Mouse (Mus musculus) MEL (cell line): ENCODE data around the gene Ntn4. TPM values are rescaled to one million over a fixed set of nuclear protein-coding genes. Genes with fewer than 3 reads are reported as not detected.
A peak's percentile ranks its signal among the peaks of the same experiment; 100 is the strongest.

Experiments
- DNase-seq: peaks from one replicate; pipeline ENCODE4 v3.0.0; 2011; ENCODE audit warnings: low read depth, low spot score
- H3K27ac ChIP-seq: 2 replicates; pipeline ENCODE4 v1.5.1; 2012; ENCODE audit warnings: low read depth, mild to moderate bottlenecking, control low read depth, low read length, moderate library complexity; ENCODE audit not compliant: control insufficient read depth
- H3K27me3 ChIP-seq, 2 experiments: fragments of 150-350 bp in 1 of 2; sonication (generic) in 1 of 2; 2 replicates each; pipeline ENCODE4 v1.6.1; 2012; ENCODE audit warnings: low read length in 2 of 2, mild to moderate bottlenecking in 2 of 2, improper control_type of control experiment in 1 of 2, moderate library complexity in 1 of 2; ENCODE audit not compliant: insufficient read depth in 2 of 2, control insufficient read depth in 1 of 2
- H3K36me3 ChIP-seq, 2 experiments: 2 replicates each; pipeline ENCODE4 v1.6.1; 2012 to 2014; ENCODE audit warnings: low read length in 2 of 2, improper control_type of control experiment in 1 of 2, inconsistent platforms in 1 of 2, mild to moderate bottlenecking in 1 of 2; ENCODE audit not compliant: insufficient read depth in 2 of 2, control insufficient read depth in 1 of 2
- H3K4me1 ChIP-seq, 2 experiments: fragments of 150-350 bp in 1 of 2; sonication (generic) in 1 of 2; 2 replicates each; pipeline ENCODE4 v1.6.1; 2012; ENCODE audit warnings: low read length in 2 of 2, improper control_type of control experiment in 1 of 2, mild to moderate bottlenecking in 1 of 2; ENCODE audit not compliant: insufficient read depth in 2 of 2, control insufficient read depth in 1 of 2
- H3K4me3 ChIP-seq, 2 experiments: fragments of 150-350 bp in 1 of 2; sonication (generic) in 1 of 2; 2 replicates each; pipeline ENCODE4 v1.5.1; 2012; ENCODE audit warnings: low read depth in 2 of 2, low read length in 2 of 2, mild to moderate bottlenecking in 2 of 2, moderate library complexity in 2 of 2, control low read depth in 1 of 2, improper control_type of control experiment in 1 of 2; ENCODE audit not compliant: control insufficient read depth in 1 of 2, insufficient read depth in 1 of 2
- H3K79me2 ChIP-seq: 2 replicates; pipeline ENCODE4 v1.6.1; 2012; ENCODE audit warnings: mild to moderate bottlenecking, low read length, moderate library complexity; ENCODE audit not compliant: control insufficient read depth, poor library complexity, insufficient read depth
- H3K9ac ChIP-seq: 2 replicates; pipeline ENCODE4 v1.6.1; 2012; ENCODE audit warnings: low read depth, mild to moderate bottlenecking, control low read depth, low read length, moderate library complexity; ENCODE audit not compliant: control insufficient read depth, poor library complexity, severe bottlenecking
- H3K9me3 ChIP-seq: fragments of 150-350 bp; sonication (generic); replicated peaks from 2 replicates; pipeline ENCODE4 v1.6.1; 2012; ENCODE audit warnings: mild to moderate bottlenecking, low read length, improper control_type of control experiment, moderate library complexity; ENCODE audit not compliant: insufficient read depth
- CHD1 ChIP-seq: IDR thresholded peaks from 2 replicates; pipeline ENCODE4 v1.6.1; 2012; ENCODE audit warnings: low read depth, mild to moderate bottlenecking, inconsistent platforms, low read length, improper control_type of control experiment
- CHD2 ChIP-seq: IDR thresholded peaks from 2 replicates; pipeline ENCODE4 v1.6.1; 2011; ENCODE audit warnings: low read length, improper control_type of control experiment
- E2F4 ChIP-seq: IDR thresholded peaks from 2 replicates; pipeline ENCODE4 v1.6.1; 2011; ENCODE audit warnings: low read depth, low read length, improper control_type of control experiment, borderline replicate concordance
- ELF1 ChIP-seq: IDR thresholded peaks from 2 replicates; pipeline ENCODE4 v1.6.1; 2014; ENCODE audit warnings: low read depth, mild to moderate bottlenecking, inconsistent platforms, low read length, improper control_type of control experiment, moderate library complexity
- ETS1 ChIP-seq: IDR thresholded peaks from 2 replicates; pipeline ENCODE4 v1.6.1; 2012; ENCODE audit warnings: low read depth, mild to moderate bottlenecking, inconsistent platforms, low read length, improper control_type of control experiment, moderate library complexity
- GATA1 ChIP-seq: IDR thresholded peaks from 2 replicates; pipeline ENCODE4 v1.6.1; 2011; ENCODE audit warnings: low read depth, low read length, improper control_type of control experiment
- HCFC1 ChIP-seq: IDR thresholded peaks from 2 replicates; pipeline ENCODE4 v1.6.1; 2012; ENCODE audit warnings: low read depth, mild to moderate bottlenecking, inconsistent platforms, low read length, improper control_type of control experiment, moderate library complexity
- JUND ChIP-seq: IDR thresholded peaks from 2 replicates; pipeline ENCODE4 v1.6.1; 2011; ENCODE audit warnings: low read depth, mild to moderate bottlenecking, improper control_type of control experiment, low read length
- MEF2A ChIP-seq: IDR thresholded peaks from 2 replicates; pipeline ENCODE4 v1.6.1; 2014; ENCODE audit warnings: low read depth, mild to moderate bottlenecking, inconsistent platforms, low read length, improper control_type of control experiment; ENCODE audit not compliant: poor library complexity, insufficient replicate concordance, severe bottlenecking; ENCODE audit errors: extremely low read depth
- MXI1 ChIP-seq: IDR thresholded peaks from 2 replicates; pipeline ENCODE4 v1.6.1; 2011; ENCODE audit warnings: mild to moderate bottlenecking, low read depth, low read length, improper control_type of control experiment
- MYB ChIP-seq: IDR thresholded peaks from 2 replicates; pipeline ENCODE4 v1.6.1; 2011; ENCODE audit warnings: mild to moderate bottlenecking, low read depth, low read length, improper control_type of control experiment
- MYC ChIP-seq: IDR thresholded peaks from 2 replicates; pipeline ENCODE4 v1.6.1; 2011; ENCODE audit warnings: low read depth, mild to moderate bottlenecking, low read length, improper control_type of control experiment, moderate library complexity
- NRF1 ChIP-seq: IDR thresholded peaks from 2 replicates; pipeline ENCODE4 v1.6.1; 2014; ENCODE audit warnings: low read depth, mild to moderate bottlenecking, inconsistent platforms, low read length, improper control_type of control experiment, moderate library complexity; ENCODE audit not compliant: poor library complexity, insufficient read depth, severe bottlenecking
- POLR2AphosphoS2 ChIP-seq: IDR thresholded peaks from 2 replicates; pipeline ENCODE4 v1.6.1; 2011; ENCODE audit warnings: low read length, improper control_type of control experiment
- POLR2AphosphoS5 ChIP-seq: IDR thresholded peaks from 2 replicates; pipeline ENCODE4 v1.6.1; 2012; ENCODE audit warnings: low read depth, borderline replicate concordance, mild to moderate bottlenecking, inconsistent platforms, low read length, moderate library complexity, mixed read lengths
- RAD21 ChIP-seq: IDR thresholded peaks from 2 replicates; pipeline ENCODE4 v1.6.1; 2011; ENCODE audit warnings: mild to moderate bottlenecking, low read depth, low read length, improper control_type of control experiment
- TAL1 ChIP-seq: IDR thresholded peaks from 2 replicates; pipeline ENCODE4 v1.6.1; 2012; ENCODE audit warnings: mild to moderate bottlenecking, inconsistent platforms, low read length, moderate library complexity, mixed read lengths
- USF2 ChIP-seq, 2 experiments: IDR thresholded peaks; 2 replicates each; pipeline ENCODE4 v1.6.1; 2011 to 2012; ENCODE audit warnings: improper control_type of control experiment in 2 of 2, low read length in 2 of 2, borderline replicate concordance in 1 of 2, inconsistent platforms in 1 of 2, low read depth in 1 of 2, mild to moderate bottlenecking in 1 of 2; ENCODE audit not compliant: insufficient read depth in 1 of 2
- ZKSCAN1 ChIP-seq: IDR thresholded peaks from 2 replicates; pipeline ENCODE4 v1.6.1; 2012; ENCODE audit warnings: low read depth, mild to moderate bottlenecking, inconsistent platforms, low read length, improper control_type of control experiment, moderate library complexity
- ZMIZ1 ChIP-seq: IDR thresholded peaks from 2 replicates; pipeline ENCODE4 v1.6.1; 2012; ENCODE audit warnings: low read depth, mild to moderate bottlenecking, inconsistent platforms, low read length, improper control_type of control experiment, moderate library complexity
- ZNF384 ChIP-seq: IDR thresholded peaks from 2 replicates; pipeline ENCODE4 v1.6.1; 2012; ENCODE audit warnings: low read depth, mild to moderate bottlenecking, inconsistent platforms, low read length, improper control_type of control experiment
- polyA plus RNA-seq, 2 experiments: library from polyadenylated mRNA; stranded (reverse) in 1 of 2; unstranded in 1 of 2; fragments of >175 nt in 1 of 2; fragments of >200 nt in 1 of 2; gene quantifications; 2 replicates each; pipeline versions ENCODE4 v1.2.1 to v1.2.4; 2012; ENCODE audit warnings: low replicate concordance in 2 of 2, low read depth in 1 of 2; ENCODE audit not compliant: insufficient read length in 2 of 2, insufficient read depth in 1 of 2, missing spikeins in 1 of 2
- total RNA-seq: library from RNA; depleted of rRNA; stranded (reverse); fragments of 300-350 nt; gene quantifications from 2 replicates; pipeline ENCODE4 v1.2.3, GENCODE M21; 2012

The Ntn4 gene
- total and polyA plus RNA-seq, 3 experiments: not detected

- Histone ChIP-seq H3K79me2 (no peaks in the 10 kb centered on the region), H3K4me3 (no peak overlapping the region)
- TF ChIP-seq GATA1 (no peak), ZNF384 (0 out of 2 replicates have a peak, but pooled peaks have one; percentile 30), HCFC1 (no peak), CHD1 (no peak)
- TF ChIP-seq, all 39 proteins: peak for 1
- Histone ChIP-seq H3K27me3 (peaks cover 3 to 5% of the 10 kb centered on the region in 2 experiments; a peak in 3 of 4 replicates), H3K27ac (no peak overlapping the region), H3K36me3 (no peaks in the 10 kb centered on the region), H3K9ac (no peak overlapping the region), H3K4me1 (no peaks in the 10 kb centered on the region), H3K9me3 (no peaks in the 10 kb centered on the region)
- DNase-seq: no peak
These were observed 21.0 kb downstream of the Ntn4 start for GRCm38 (mm10) chr10:93661348-93661991.

- no peak for DNase-seq
- TF ChIP-seq MYC (no peak), ETS1 (no peak), ZKSCAN1 (no peak), CHD2 (no peak), NRF1 (no peak), JUND (no peak), MXI1 (no peak)
- TF ChIP-seq, all 39 proteins: peak for 0
- Histone ChIP-seq H3K9me3 (no peaks in the 10 kb centered on the region), H3K4me1 (no peaks in the 10 kb centered on the region), H3K9ac (no peak overlapping the region), H3K27ac (no peak overlapping the region), H3K36me3 (no peaks in the 10 kb centered on the region), H3K27me3 (peaks cover 3 to 5% of the 10 kb centered on the region in 2 experiments; a peak in 3 of 4 replicates), H3K4me3 (no peak overlapping the region), H3K79me2 (no peaks in the 10 kb centered on the region)
These were observed 21.5 kb downstream of the Ntn4 start for GRCm38 (mm10) chr10:93662018-93662417.

GRCm38 (mm10) chr10:93666222-93666621, 25.7 kb downstream of the Ntn4 start:
- Histone ChIP-seq H3K36me3 (no peaks in the 10 kb centered on the region; a peak in 1 of 4 replicates), H3K27me3 (peaks cover 3 to 7% of the 10 kb centered on the region in 2 experiments; a peak in 3 of 4 replicates), H3K4me1 (no peaks in the 10 kb centered on the region), H3K9me3 (no peaks in the 10 kb centered on the region), H3K79me2 (no peaks in the 10 kb centered on the region), H3K27ac (no peak overlapping the region), H3K4me3 (no peak overlapping the region), H3K9ac (no peak overlapping the region)
- DNase-seq: peak; percentile 26
- TF ChIP-seq ELF1: no peak
- no peak for TF ChIP-seq POLR2AphosphoS5
- TF ChIP-seq TAL1: no peak
- TF ChIP-seq MEF2A: no peak
- TF ChIP-seq ZNF384: no peak
- TF ChIP-seq JUND: no peak
- no peak for TF ChIP-seq MYC
- no peak for TF ChIP-seq MYB
- TF ChIP-seq E2F4: no peak
- TF ChIP-seq CHD2: no peak
- no peak for TF ChIP-seq POLR2AphosphoS2
- TF ChIP-seq USF2 (IDR thresholded peaks at IDR 0.05; ENCODE audit: borderline replicate concordance in 1 of 2, insufficient read depth in 1 of 2, low read depth in 1 of 2, low read length in 2 of 2): no peak
- TF ChIP-seq ZMIZ1: no peak
- no peak for TF ChIP-seq CHD1
- TF ChIP-seq RAD21: no peak
